Mouse (Mus musculus): ENCODE data around the gene Krt83. TPM values are rescaled to one million over a fixed set of nuclear protein-coding genes. Genes with fewer than 3 reads are reported as not detected.

The Krt83 gene
- total RNA-seq, 2 experiments from 2014 or later, result not detected

DNA sequence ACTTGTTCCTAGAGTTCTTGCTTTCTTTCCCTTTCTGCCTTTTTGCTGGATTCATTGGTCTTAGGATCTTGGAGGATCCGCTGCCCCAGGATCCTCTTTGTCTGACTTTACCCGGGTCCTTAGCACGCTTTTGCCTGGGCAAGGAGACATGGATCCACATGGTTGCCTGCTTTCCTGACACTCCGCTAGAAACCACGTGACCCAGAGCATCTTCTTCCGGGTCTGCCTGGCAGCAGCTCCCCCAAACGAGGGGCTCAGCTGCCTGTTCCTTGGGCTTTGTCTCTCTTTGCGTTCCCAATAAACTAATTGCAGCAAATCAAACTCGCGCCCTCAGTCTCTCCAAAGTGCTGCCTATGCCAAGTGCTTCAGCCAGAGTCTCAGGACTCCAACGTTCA is 11.6 kb downstream of the Krt83 start:
- DNase-seq (ENCODE audit: low spot score in 2 of 2), result no peak
- intact Hi-C loops (cut with DNase I), result no loop called here

DNA sequence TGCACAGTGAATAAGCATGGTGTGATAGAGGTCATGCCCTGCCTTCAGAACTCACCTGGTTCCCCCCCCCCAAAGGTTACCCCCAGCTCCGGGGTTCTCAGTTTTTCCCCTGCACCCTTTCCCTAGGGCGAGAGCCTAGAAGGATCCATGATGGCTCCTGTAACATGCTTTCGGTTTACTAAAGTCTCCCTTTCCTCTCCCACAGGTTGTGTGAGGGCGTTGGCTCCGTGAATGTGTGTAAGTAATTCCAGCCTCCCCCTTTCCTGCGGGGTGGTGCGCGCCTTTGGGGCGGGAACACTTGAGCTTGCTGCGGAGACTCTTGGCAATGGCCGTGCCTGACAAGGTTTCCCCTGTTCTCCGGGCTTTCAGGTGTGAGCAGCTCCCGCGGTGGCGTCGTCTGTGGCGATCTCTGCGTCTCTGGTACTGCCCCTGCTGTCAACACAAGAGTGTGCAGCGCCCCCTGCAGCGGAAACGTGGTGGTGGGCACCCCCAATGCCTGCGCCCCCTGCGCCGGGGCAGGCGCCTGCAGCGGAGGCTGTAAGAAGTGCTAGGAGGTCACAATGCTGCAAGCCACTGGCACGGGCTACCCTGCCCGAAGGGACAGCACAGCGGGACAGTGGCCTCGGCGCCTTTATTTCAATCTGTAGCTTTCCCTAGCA is 12.2 kb downstream of the Krt83 start:
- intact Hi-C loops (cut with DNase I), result no loop called here
- peak; percentile 24 to 45 for DNase-seq (ENCODE audit: low spot score in 2 of 2)

- intact Hi-C loops (cut with DNase I), result no loop called here
- no peak for DNase-seq (ENCODE audit: low spot score in 2 of 2)
Observed at GRCm38 (mm10) chr15:101472952-101473528, 18.3 kb downstream of the Krt83 start, which contains the start of gene Krt86. Krt86 (plus strand) TSS chr15:101473478.

GRCm38 (mm10) chr15:101469093-101469492 is 22.2 kb downstream of the Krt83 start:
- intact Hi-C loops (cut with DNase I), result no loop called here

DNA sequence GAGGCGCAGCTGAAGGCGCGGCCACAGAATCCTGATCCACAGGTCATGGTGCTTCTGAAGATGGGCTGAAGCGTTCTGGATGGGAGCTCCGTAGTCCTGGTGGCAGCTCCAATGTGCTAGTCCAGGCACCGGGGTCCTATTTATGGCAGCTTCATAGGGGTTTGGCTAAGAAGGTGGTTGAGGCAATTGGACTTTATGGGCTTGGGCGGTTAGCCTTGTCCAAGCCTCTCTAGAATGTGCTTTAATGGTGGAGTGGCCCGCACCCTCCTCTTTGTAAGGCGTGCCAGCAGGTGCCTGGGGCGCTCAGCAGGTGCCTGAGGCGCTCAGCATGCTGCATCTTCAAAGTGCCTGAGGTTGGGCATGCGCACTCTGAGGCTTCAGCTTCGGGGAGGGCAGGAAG is 27.7 kb downstream of the Krt83 start, which contains the start of gene Krt81:
Gene Krt81 (minus strand): TSS at position 101 of the 400 bp plus-strand sequence.
- intact Hi-C loops (cut with DNase I), result no loop called here
- DNase-seq (ENCODE audit: low spot score in 2 of 2), result no peak

More at GRCm38 (mm10) chr15:101469093-101469492, 22.2 kb downstream of the Krt83 start:
- no peak for DNase-seq (ENCODE audit: low spot score in 2 of 2)

DNA sequence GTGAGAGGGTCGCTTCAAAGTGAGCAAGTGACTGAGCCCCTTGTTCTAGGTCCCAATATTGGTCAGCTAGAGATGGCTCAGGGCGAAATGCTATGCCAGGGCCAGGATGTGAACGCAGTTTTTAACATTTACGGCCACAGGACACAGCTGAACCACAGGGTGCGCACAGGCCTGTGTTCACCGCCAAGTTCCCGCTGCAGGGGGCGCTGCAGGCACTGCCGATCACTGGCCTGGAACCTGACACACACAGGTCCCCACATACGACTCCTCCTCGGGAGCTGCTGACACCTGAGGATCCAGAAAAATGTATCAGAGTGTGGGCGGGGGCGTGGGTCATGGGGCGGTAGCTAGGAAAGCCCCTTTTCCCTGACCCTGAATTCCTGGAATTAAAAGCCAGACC is 32.0 kb downstream of the Krt83 start:
- intact Hi-C loops (cut with DNase I), result no loop called here
- DNase-seq (ENCODE audit: low spot score in 2 of 2), result no peak

DNA sequence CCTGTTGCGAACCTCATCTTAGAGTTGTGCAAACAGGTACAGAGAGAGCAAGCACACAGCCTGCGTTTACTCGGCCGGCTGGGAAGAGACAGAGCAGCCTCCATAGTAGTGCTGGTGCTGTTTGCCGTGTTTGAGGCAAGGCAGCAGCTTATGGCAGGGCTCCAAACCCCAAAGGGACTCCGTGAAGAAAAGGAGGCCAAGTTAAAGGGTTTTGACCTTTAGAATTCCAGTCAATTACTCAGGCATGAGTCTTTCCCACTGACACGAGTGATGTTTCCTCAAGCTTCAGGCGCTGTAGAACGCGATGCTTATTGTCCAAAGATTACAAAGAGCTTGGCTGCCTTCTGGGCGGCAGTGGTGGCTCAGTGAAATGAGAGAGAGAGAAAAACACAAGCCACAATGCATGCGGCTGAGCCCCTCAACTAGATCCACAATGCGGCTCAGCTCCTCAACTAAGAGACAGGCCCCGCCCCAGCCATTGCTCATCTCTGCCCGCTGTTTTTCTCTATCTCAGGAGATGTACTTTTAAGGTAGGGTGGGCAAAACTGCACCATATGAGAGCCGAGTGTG is 32.9 kb downstream of the Krt83 start:
- intact Hi-C loops (cut with DNase I), result no loop called here
- DNase-seq (ENCODE audit: low spot score in 2 of 2), result no peak

GRCm38 (mm10) chr15:101455891-101456290 is 35.4 kb downstream of the Krt83 start:
- intact Hi-C loops (cut with DNase I), result no loop called here
- no peak for DNase-seq (ENCODE audit: low spot score in 2 of 2)

DNA sequence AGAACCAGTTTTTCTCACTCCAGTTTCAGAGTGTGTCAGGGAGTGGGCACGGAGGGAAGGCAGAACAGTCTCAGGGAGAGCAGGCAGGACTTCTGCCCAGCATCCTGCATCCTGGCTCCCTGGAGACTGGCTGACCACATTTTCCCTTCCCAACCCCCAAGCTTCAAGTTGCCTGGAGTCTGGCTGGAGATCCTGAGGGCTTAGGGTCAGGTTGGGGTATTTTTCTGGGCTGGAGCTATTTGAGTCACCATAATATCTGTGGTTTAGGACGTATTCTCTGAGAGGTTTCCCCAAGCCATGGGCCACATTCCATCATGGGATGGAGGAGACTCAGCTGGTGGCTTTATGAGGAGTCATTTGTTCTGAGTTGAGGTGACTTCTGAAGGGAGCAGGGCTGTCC is 36.0 kb downstream of the Krt83 start:
- no peak for DNase-seq (ENCODE audit: low spot score in 2 of 2)

GRCm38 (mm10) chr15:101454774-101455173 is 36.5 kb downstream of the Krt83 start:
- intact Hi-C loops (cut with DNase I), result no loop called here
- DNase-seq (ENCODE audit: low spot score in 2 of 2), result no peak

More for the DNA sequence above, 36.0 kb downstream of the Krt83 start:
- intact Hi-C loops (cut with DNase I), result no loop called here

- DNase-seq (ENCODE audit: low spot score in 2 of 2), result peak; percentile 59 to 60
- intact Hi-C loops (cut with DNase I), result no loop called here
Observed at GRCm38 (mm10) chr15:101453093-101453736, 38.1 kb downstream of the Krt83 start.

DNA sequence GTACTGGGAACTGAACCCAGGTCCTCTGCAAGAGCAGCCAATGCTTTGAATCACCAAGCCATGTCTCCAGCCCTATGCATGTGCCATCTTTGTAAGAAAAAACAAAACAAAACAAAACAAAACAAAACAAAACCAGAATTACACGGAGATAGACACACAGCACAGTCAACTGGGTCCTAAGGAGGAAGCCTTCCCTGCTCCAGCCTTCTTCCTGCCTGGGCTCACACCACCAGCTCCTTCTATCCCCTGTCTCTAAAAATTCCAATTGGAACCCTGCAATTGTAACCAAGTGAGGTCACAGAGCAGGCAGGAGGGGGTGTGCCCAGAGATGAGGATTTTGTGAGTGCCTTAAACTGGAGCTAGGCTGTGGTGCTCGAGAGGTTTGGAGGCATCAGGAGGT is 43.9 kb downstream of the Krt83 start, which contains the start of gene Krt88:
Gene Krt88 (plus strand): TSS at position 301 of the 400 bp plus-strand sequence.
- intact Hi-C loops (cut with DNase I), result no loop called here

GRCm38 (mm10) chr15:101446572-101446971 is 44.7 kb downstream of the Krt83 start:
- no peak for DNase-seq (ENCODE audit: low spot score in 2 of 2)
- intact Hi-C loops (cut with DNase I), result no loop called here

More for the DNA sequence above, 43.9 kb downstream of the Krt83 start, which contains the start of gene Krt88:
- no peak for DNase-seq (ENCODE audit: low spot score in 2 of 2)

- intact Hi-C loops (cut with DNase I), result no loop called here
- DNase-seq (ENCODE audit: low spot score in 2 of 2), result peak in 1 of 2 experiments; percentile 13
Observed at GRCm38 (mm10) chr15:101440837-101441236, 50.5 kb downstream of the Krt83 start.

GRCm38 (mm10) chr15:101438555-101438954 is 52.8 kb downstream of the Krt83 start, which contains the start of gene Krt87:
Krt87 (minus strand) TSS chr15:101438804.
- no peak for DNase-seq (ENCODE audit: low spot score in 2 of 2)
- intact Hi-C loops (cut with DNase I), result no loop called here

DNA sequence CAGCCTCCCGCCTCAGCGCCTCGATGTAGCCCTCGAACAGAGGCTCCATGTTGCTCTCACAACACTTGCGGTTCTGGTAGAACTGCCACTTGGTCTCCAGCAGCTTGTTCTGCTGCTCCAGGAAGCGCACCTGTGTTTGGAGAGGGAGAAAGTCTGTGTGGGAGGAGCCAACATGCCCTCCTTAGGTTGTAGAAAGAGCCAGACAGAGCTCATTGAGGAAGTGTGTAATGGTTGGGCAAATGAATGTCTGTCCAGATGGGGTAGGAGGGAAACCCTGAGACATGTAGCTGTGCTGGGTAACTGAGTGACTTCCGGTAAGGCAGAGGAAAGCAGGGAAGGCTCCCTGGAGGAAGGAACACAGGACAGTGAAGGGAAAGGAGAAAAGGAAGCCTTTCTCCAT is 54.7 kb downstream of the Krt83 start:
- no peak for DNase-seq (ENCODE audit: low spot score in 2 of 2)
- intact Hi-C loops (cut with DNase I), result no loop called here
